Mouse (Mus musculus) cerebellum, adult 9-10 months (tissue): ENCODE measurements around the gene Gm7694.

Experiments used
- DNase-seq: peaks from one replicate; pipeline ENCODE4 v3.0.0; 2022

Gene Gm7694

DNA sequence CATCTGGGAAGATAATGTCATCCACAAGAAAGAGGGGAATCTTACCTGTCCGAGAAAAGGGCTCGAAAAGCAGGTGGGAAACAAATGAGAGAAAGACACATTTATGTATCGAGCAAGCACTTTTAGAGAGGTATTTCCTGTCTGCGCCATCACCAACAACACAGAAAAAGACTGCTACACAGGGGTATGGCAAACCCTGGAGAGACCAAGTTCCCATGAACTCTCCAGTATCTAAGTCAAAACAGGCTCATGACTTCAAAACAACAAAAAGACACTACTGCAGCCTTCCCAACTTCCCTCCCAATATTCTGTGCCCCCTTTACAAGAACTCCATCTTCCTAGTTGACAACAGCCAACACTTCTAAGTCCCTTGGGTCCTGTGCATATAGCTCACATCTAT lies at the start of gene Gm7694:
TSS of gene Gm7694 (minus strand) at position 101 of the 400 bp plus-strand sequence.
- DNase-seq = no peak

DNA sequence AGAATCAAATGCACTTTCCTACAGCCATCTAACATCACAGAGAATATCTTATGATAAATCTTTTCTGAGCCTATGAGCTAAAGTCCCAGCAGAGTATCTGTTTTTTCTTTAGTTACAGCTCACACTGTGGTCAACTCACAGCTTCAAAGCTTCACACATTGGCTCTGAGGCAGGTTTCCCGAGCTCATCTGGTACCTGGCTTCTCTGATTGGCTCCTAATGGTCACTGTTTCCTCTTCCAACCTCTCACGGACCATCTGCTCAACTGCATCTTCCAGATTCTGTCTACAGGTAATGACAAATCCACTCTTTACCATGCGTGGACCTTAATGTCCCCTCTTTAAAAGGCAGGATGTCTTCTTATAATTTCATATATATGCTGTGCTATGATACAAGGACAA lies 47.2 kb upstream of the Gm7694 start:
- DNase-seq = peak; percentile 26

DNA sequence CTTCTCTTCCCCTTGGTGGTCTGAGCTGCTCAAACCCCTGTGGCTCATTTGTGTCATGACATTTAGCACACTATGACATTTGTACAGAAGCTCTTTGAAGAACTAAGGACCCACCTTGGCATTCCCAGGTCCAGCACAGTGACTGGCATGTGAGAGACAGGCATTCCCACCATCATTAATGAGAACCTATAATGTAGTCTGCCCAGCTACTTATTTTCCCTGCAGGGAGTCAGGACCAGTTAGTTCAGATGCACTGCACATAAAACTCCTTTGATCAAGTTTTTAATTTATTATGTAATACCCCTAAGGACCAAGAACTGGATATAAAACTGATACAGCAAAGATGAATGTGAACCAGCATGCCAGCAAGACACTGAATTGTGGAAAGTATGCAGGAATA lies 44.9 kb upstream of the Gm7694 start:
- DNase-seq = no peak

DNA sequence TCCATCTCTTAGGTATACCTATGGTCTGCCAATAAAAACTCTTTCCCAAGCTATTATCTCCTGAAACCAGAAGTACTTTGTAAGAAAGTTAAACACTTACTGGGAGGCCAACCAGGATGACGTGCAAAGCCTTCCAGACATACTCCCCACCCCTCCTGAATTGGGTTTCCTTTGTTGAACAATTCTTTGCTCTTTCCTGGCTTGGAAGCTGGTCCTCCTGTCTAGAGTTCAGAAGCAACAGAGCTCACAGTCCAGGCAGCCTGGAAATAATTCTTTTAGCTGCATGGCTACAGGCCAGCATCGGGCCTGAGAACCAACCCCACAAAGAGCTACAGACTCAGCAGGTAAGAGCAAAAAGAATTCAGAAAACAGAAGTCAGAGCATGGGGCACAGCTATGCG lies 40.1 kb upstream of the Gm7694 start:
- DNase-seq = no peak

DNA sequence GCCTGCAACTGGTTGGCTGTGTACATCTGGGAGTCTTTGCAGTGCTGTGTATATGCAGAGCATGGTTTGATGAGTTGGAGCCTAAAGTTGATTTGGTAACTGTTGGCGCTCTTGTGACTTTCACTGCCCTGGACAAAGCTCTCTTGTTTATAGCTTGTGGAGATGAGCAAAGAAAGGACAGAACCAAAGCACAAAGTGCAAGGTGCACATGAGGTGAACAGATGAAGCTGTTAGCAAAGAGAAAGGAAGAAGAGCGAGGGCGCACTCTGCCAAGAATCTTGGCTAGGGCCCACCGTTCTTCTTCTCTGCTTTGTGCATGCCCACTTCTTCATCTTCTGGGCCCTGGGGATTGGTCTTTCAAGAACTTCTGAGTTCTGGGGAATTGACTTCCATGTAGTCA lies 37.8 kb upstream of the Gm7694 start:
- no peak for DNase-seq

DNA sequence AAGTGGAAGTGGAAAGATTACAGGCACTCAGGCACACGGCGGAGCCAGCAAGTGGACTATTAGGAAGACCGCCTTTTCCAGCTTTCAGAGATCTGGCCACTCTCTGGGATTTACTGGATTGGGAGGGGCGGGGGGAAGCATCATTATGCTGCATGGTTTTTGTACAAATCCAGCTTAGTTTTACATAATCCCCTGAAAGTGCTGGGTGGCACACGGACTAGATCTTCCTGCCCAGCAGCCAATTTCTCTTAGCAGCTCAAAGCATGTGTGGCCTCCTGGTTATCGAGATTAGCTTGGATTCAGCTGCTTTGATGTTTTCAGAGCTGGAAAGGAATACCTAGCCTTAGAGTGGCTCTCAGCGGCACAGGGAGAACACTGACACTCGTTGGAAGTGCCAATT lies 36.9 kb upstream of the Gm7694 start:
- no peak for DNase-seq

DNA sequence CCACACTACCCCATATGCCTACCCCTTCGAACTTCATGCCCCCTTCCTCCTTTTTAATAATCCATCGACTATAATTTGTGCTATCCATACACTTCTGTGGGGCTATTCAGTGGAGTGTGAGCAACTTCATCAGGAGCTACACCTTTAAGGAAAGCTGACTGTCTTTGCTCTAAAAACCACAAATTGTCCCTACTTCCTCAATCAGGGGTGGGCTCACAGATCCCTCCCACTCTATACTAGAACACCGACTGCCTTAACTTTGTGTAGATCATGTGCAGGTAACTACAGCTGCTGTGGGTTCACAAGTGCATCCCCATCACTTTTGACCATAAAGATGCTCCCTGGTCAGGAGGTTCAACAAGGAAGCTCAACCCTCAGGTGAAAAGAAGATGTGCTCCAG lies 33.8 kb upstream of the Gm7694 start:
- DNase-seq = no peak

DNA sequence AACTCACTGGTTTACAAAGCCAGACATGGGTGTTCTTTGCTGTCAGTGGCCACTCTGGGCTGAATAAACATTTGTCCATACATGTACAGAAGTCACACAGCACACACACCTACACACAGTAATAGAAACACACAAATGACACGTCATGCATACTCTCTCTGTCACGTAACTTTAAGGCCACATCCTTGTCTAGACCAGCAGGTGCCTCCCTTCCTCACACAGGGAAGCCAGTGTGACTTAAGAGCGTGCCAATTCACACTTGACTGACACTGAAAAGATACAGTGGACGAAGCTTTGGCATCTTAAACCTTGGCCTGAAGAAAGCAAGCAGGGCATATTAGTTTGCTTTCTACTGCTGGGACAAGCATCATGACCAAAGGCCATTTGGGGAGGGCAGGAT lies 26.6 kb upstream of the Gm7694 start:
- DNase-seq = no peak

DNA sequence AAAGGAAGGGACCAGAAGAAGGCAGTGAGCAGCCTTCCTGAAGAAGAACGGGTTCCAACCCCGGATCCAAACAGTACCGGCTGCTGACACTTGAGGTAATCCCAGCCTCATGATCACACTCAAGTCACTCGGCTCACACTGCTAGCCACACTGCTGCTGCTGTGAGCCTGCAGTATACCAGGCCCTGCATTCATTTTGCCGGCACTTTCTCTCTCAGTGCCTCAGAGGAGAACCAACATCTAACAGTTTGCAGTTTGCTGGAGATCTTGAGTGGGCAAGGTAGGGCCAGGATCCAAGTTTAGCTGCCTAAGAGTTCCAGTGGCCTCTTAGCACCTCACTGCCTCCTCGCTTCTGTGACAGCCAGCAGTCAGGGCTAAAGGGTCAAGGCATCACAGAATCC lies 25.8 kb upstream of the Gm7694 start:
- no peak for DNase-seq

DNA sequence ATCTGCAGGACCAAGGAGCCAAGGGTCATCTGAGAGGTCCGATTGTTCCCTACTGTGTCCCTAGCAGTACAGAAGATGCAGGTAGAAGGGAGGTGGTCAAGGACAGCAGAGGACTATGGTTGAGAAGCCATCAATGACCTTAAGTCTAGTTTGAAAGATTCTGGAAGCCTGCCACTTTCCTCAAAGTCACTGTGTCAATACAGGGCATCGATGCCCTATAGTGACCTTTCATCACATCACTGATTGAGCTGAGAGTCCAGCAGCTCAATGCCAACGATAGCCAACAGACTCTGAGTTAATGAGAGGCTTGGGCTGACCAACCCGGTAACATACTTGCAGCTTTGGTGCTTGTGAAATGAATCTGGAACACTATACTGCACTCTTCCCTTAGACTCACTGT lies 19.1 kb upstream of the Gm7694 start:
- no peak for DNase-seq

DNA sequence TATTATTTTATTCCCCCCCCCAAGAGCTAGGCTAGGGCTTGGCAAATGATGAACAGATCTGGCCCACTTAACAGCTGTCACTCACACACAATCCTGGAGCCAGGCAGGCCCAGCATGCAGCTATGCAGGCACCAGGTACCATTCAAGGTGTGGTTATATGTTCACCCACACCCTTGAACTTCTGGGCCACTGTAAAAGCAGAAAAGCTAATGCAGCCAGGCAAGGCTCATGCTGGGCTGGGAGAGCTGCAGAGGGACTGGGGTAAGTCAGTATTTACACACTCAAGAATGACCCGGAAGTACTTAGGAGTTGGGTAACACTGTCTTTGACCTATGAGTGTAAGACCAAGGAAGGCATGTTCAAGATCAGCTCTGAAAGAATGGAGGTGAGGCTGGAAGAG lies 18.2 kb upstream of the Gm7694 start:
- DNase-seq = no peak

DNA sequence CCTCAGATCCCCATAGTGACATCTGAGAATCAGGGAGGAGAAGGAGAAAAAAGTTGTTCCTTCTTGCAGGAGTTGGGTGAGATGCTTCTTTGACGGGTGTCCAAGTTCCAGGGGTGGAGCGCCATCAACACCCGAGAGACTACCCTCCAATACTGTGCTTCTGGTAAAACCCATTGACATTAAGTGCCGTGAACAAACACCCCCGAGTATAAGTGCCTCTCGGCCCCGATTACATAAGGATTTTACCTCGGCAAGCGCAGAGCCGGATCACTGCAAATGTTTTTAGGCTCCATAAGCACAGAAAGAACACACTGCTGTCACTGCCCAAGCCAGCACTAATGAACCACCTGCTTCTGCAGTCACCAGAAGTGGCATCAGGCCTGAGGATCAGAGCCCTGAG lies 16.9 kb upstream of the Gm7694 start:
- no peak for DNase-seq

DNA sequence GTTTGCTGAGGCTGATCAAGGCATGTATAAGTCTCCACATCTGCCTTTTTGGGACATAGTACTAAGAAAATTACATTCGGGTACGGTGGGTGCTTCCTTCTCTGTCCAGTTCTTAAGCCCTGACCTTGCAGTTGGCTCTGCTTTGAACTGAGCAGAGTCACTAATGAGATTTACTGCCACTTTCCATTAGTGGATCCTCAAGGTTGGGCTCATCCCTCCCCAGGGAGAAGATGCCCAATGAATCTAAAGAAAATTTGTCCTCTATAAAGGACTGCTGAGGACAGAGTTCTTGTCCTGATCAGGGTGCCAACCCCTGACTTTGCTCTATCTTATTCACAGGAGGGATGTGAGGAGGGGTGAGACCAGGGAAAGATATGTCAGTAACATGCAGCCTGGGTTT lies 15.9 kb upstream of the Gm7694 start:
- DNase-seq = no peak

DNA sequence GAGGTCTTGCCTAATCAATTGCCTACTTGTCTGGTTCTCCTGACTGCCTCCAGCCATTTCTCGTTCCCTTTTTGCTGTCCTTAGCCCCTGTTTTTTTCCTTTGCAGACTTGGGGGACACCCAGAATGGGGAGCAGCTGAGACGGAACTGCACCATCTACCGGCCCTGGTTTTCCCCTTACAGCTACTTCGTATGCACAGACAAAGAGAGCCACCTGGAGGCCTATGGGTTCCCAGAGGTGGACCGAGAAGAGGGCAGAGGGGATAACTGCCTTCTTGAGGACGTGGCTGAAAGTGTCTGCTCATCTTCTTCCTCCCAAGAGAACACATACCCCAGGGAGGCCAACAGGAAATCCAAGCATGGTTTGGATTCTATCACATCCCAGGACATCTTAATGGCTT lies 5.3 kb upstream of the Gm7694 start:
- no peak for DNase-seq

DNA sequence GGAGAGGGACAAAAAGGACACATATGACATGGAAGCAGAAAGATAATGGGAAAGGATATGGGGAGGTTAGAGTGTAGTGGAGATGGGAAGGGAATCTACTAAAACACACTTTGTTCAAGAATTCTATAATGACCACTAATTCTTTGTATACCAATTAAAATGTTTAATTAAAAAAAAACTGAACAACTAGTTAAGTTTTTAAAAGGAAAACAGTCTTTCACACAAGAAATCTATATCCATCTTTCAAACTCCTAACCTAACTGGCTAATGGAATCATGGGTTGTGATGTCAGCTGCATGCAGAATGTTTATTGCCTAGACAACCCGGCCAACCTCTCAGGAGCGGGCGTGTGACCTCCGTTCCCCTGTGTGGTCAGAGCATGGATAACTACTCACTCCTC lies 2.4 kb upstream of the Gm7694 start, which contains the start of gene Spata46:
TSS of gene Spata46 (plus strand) at position 301 of the 400 bp plus-strand sequence.
- DNase-seq = no peak

DNA sequence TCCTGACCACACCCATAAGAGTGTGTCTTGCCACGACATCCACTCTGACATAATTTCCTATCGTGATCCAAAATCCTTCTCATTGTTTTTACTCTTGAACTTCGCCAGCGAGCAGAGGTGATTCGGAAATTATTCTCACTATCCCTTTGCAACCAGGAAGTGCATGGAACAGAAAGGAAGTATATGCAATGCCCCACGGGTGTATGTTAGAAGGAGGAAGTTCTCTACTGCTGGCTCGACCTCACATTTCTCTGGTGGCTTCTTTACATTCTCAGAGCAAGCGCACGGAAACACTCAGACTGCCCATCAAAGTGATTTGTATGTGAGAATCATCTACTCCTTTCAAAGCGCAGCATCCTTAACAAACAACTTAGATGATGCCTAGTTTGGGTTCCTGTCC lies 1.1 kb downstream of the Gm7694 start:
- no peak for DNase-seq

DNA sequence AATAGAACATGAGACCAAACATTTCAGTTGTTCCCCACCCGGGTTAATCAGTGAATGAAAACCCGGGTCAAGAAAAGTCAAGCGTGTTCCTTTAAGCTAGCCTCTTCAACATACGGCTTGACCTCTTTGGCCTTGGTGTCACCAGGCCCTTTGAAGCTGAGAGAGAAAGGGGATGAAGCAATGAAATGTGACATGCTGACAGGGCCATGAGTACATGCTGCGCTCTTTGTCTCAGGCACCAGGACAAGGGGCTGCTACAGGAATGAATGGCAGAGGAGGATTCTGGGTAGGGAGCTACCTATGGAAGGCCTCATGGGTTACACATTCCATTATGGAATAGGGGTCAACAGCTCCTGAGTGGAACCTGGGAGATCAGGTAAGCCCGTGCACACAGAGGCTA lies 3.0 kb downstream of the Gm7694 start:
- DNase-seq = no peak

DNA sequence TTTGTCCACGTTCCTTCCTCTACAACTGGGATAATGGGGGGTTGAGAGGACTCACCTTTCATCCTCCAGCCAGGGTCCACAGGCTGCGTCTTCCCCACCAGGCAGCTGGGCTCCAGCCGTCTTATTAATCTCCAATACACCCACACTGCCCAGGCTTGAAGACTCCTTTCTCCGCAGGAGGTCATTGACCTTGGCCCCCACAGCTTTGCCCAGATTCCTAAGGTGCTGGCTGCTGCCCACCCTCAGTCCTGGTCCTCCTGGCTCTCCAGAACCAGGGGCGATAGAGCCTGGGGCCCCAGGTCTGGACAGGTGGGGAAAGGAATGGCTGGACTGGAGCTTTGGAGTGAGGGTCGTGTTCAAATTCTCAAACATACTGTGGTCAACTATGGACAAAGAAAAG lies 3.7 kb downstream of the Gm7694 start:
- no peak for DNase-seq

DNA sequence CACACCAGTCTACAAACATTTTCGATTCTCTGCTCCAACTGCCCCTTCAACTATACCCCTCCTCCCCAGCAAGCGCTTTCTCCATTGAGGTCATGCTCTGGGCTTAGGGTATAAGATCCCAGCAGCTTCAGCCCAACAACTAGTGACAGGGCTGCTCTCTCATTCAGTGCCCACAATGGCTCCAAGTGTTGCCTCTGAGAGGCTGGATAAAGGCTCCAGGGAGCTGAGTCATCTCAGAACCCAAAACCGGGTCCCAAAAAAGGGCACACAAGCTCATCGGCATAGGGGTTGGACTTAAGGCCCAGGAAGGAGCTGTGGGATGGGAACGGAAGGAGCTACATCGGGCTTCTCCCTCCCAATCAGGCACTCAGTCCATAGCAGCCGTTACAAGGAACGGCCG lies 4.4 kb downstream of the Gm7694 start:
- no peak for DNase-seq

DNA sequence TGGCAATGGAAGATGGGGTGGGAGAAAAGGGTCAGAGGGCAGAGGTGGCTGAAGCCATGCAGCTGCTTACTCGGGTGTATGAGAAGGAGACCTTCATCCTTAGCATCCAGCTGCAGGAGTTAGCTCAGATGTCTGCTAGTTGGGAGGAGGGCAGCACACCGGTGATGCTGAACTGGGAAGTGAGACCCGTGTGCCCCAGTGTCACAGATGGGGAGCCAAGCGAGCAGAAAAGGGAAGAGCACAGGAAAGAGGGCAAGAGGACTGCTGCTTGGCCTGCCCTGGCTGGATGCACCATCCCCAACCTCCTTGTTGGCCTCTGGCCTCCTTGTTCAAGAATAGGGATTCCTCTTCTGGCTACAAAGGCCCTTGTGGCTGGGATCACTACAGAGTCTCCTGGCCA lies 6.6 kb downstream of the Gm7694 start:
- DNase-seq = no peak

DNA sequence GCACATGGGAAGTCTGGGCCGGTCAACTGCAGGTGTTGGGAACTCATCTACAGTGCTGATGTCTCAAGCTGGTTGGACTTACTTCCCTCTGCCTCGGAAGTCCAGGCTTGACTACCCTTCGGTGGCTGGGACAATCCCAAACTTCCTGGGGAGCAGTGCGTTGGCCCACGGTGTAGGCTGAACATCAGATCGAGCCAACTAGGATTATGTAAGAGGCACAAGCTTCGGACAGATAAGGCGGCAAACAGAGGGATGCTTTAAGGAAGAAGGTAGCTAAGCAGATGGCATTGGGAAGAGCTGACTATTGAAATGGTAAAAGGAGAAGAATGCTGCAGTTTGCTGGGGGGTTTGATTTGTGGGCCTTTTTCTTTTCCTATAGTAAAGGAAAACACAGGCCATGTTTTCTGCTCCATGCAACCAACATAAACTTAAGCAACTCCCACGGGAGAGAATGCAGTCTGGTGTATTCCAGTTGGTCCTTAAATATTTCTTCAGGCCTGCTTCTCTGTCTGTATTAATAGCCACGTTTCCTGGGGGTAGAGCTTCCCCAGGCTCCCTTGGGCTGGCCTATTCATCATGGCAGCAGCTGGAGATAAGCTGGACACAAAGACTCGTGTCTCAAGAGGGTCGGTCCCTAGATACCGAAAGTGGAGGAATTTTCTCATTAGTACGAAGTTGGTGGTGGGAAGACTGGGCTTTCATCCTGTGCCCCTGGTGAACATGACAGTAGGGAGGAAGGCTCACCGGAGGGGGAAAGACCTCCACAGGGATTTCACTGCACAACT lies 11.2 kb downstream of the Gm7694 start:
- DNase-seq = no peak

DNA sequence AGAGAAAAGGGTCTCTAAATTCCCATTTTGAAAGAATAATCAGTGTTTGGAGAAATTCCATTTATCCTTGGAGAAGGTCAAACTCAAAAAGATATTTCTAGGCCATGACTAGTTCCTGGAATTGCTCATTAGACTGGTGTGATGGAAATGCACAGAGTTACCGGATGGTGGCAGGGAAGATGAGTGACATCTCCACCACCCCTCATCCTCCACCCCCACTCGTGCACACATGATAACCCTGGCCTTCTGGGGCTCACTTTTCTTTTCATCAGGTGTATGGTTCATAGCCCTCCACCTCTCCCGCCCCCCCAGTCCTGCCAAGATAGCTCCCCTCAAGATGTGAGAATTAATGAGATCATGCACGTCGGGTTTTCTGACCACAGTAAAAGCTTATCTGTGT lies 12.9 kb downstream of the Gm7694 start:
- DNase-seq = no peak

DNA sequence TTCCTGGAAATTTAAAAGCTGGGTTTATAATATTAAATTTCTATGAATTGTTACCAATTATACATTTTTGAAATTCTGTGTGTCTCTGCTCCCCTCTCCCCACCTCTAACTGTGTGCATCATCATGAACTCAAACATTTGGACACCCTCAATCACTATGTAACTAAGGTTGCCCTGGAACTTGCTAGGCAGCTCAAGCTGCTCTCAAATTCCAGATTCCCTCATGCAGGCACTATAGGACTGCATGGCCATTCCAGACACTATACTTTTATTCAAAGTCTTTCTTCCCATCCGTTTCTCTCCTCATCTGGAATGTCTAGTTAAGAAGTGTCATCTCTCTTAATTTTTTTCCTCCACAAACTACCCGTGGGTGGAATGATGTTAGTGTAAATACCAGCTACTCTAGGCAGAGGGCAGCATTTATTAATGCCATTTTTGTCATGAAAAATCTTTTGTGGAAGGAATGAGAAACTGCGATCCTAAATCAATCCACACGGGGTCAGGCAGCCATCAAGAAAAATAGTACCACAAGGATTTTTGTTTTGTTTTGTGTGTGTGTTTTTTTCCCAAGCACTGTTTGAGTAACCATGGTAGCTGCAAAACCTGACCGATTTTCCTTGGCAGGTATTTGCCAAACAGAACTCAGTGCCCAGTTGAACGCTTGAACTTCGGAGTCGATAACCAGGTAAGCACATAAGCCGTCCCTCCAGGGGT lies 13.7 kb downstream of the Gm7694 start:
- DNase-seq = peak; percentile 78

DNA sequence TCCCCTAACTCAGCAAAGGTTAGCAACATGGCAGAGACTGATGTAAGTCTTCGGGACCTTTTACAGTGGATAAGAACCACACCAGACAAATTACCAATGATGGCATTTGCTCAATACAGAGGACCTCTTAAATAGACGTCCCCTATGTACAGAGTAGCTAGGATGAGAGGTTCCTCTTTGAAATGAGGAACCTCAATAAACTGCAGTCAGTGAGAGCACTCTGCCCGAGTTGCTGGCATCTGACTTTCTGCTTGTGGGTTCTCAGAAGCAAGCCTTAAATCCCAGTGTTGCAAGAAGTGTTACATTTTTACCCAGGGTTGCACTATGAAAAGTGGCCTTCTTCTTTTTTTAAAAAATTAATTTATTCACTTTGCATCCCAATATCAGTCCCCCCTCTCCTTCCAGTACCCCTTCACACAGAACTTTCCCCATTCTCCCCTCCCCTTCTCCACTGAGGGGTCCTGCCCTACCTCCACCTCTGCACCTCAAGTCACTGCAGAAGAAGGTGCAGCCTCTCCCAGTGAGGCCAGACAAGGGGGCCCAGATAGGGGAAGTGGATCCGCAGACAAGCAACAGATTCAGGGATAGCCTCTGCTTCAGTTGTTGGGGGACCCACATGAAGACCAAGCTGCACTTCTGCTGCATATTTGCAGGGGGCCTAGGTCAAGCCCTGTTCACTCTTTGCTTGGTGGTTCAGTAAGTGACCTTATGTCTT lies 23.6 kb downstream of the Gm7694 start:
- no peak for DNase-seq
